Mouse (Mus musculus): ENCODE measurements around the gene Hist1h4h. TPM values are rescaled to one million over a fixed set of nuclear protein-coding genes. Genes with fewer than 3 reads are reported as not detected.
A peak's percentile ranks its signal among the peaks of the same experiment; 100 is the strongest.

Hist1h4h gene
- total RNA-seq, 1 experiment from 2014 or later, result 1,499 TPM

GRCm38 (mm10) chr13:23506819-23507515, 23.9 kb upstream of the Hist1h4h start:
- no peak for ATAC-seq (replicated peaks; ENCODE audit: low read depth, poor library complexity, severe bottlenecking)

GRCm38 (mm10) chr13:23510127-23510526, 20.7 kb upstream of the Hist1h4h start:
- no peak for ATAC-seq (replicated peaks; ENCODE audit: low read depth, poor library complexity, severe bottlenecking)

GRCm38 (mm10) chr13:23513517-23513916, 17.3 kb upstream of the Hist1h4h start:
- ATAC-seq (replicated peaks; ENCODE audit: low read depth, poor library complexity, severe bottlenecking), result no peak

GRCm38 (mm10) chr13:23515281-23515680, 15.6 kb upstream of the Hist1h4h start:
- ATAC-seq (replicated peaks; ENCODE audit: low read depth, poor library complexity, severe bottlenecking), result no peak

- ATAC-seq (replicated peaks; ENCODE audit: low read depth, poor library complexity, severe bottlenecking), result no peak
Measured at GRCm38 (mm10) chr13:23515826-23516620, 14.8 kb upstream of the Hist1h4h start.

- peak; percentile 41 for ATAC-seq (replicated peaks; ENCODE audit: low read depth, poor library complexity, severe bottlenecking)
Measured at GRCm38 (mm10) chr13:23516822-23517602, 13.8 kb upstream of the Hist1h4h start.

GRCm38 (mm10) chr13:23517603-23518294, 13.1 kb upstream of the Hist1h4h start:
- ATAC-seq (replicated peaks; ENCODE audit: low read depth, poor library complexity, severe bottlenecking), result peak; percentile 40

GRCm38 (mm10) chr13:23518295-23518603, 12.6 kb upstream of the Hist1h4h start:
- ATAC-seq (replicated peaks; ENCODE audit: low read depth, poor library complexity, severe bottlenecking), result no peak; the same call in 1 of the 2 replicates

GRCm38 (mm10) chr13:23518885-23519284, 12.0 kb upstream of the Hist1h4h start:
- ATAC-seq (replicated peaks; ENCODE audit: low read depth, poor library complexity, severe bottlenecking), result peak; percentile 14; the same call in 1 of the 2 replicates

- peak; percentile 13; the same call in 1 of the 2 replicates for ATAC-seq (replicated peaks; ENCODE audit: low read depth, poor library complexity, severe bottlenecking)
Measured at GRCm38 (mm10) chr13:23519416-23519815, 11.4 kb upstream of the Hist1h4h start.

- ATAC-seq (replicated peaks; ENCODE audit: low read depth, poor library complexity, severe bottlenecking), result 0 out of 2 replicates have a peak, but pooled peaks have one; percentile 19
Measured at GRCm38 (mm10) chr13:23521703-23522102, 9.1 kb upstream of the Hist1h4h start.

- ATAC-seq (replicated peaks; ENCODE audit: low read depth, poor library complexity, severe bottlenecking), result no peak
Measured at GRCm38 (mm10) chr13:23523976-23524375, 6.9 kb upstream of the Hist1h4h start.

GRCm38 (mm10) chr13:23524654-23525053, 6.2 kb upstream of the Hist1h4h start:
- peak; percentile 63 for ATAC-seq (replicated peaks; ENCODE audit: low read depth, poor library complexity, severe bottlenecking)

GRCm38 (mm10) chr13:23525901-23526300, 4.9 kb upstream of the Hist1h4h start:
- ATAC-seq (replicated peaks; ENCODE audit: low read depth, poor library complexity, severe bottlenecking), result no peak

- peak; percentile 41 for ATAC-seq (replicated peaks; ENCODE audit: low read depth, poor library complexity, severe bottlenecking)
Measured at GRCm38 (mm10) chr13:23526312-23526711, 4.5 kb upstream of the Hist1h4h start.

- no peak for ATAC-seq (replicated peaks; ENCODE audit: low read depth, poor library complexity, severe bottlenecking)
Measured at GRCm38 (mm10) chr13:23529005-23529404, 1.8 kb upstream of the Hist1h4h start.

- no peak for ATAC-seq (replicated peaks; ENCODE audit: low read depth, poor library complexity, severe bottlenecking)
Measured at GRCm38 (mm10) chr13:23529480-23530165, 1.2 kb upstream of the Hist1h4h start.

- no peak for ATAC-seq (replicated peaks; ENCODE audit: low read depth, poor library complexity, severe bottlenecking)
Measured at GRCm38 (mm10) chr13:23530181-23530900, 509 bp upstream of the Hist1h4h start.
